ENCODE assay signal across 23 mouse cellular contexts in genomic region chr1:59228552-59228951, GRCm38 (mm10). TPM values are rescaled to one million over a fixed set of nuclear protein-coding genes. Genes with fewer than 3 reads are reported as not detected.
"Had no signal": no experiment of that assay in that cellular context is flagged by ENCODE, and none has a peak within 500 bp of the region (broad histone marks: within the 10 kb centered on the region; RNA-seq: fewer than 3 reads in every experiment).

No protein-coding gene starts in this region.

- H3K9ac ChIP-seq: lung, embryonic 14.5 days; midbrain, embryonic 12.5 days; neural tube, embryonic 13.5 days; neural tube, embryonic 15.5 days had no signal

- H3K9me3 ChIP-seq: midbrain, embryonic 10.5 days; midbrain, embryonic 12.5 days; neural tube, embryonic 13.5 days; neural tube, embryonic 15.5 days had no signal

- DNase-seq: lung, adult 18-20 months; lung, embryonic 14.5 days; lung, postnatal 10 days; lung, postnatal 4 days; midbrain, embryonic 14.5 days; retina, postnatal 1 day; right cerebral cortex, adult 18-20 months; right cerebral cortex, postnatal 25 days; right cerebral cortex, postnatal 4 days; spleen, adult 18-20 months; thymus, adult 2 months; thymus, postnatal 25 days; thymus, postnatal 4 days had no signal

- H3K27me3 ChIP-seq: midbrain, embryonic 12.5 days; neural tube, embryonic 13.5 days; neural tube, embryonic 15.5 days had no signal

- H3K36me3 ChIP-seq: neural tube, embryonic 13.5 days; neural tube, embryonic 15.5 days had no signal

- H3K4me1 ChIP-seq: midbrain, embryonic 10.5 days; midbrain, embryonic 12.5 days; neural tube, embryonic 13.5 days had no signal

- H3K4me3 ChIP-seq: midbrain, embryonic 10.5 days; midbrain, embryonic 12.5 days; myocyte; neural tube, embryonic 13.5 days; neural tube, embryonic 15.5 days had no signal

- ATAC-seq: midbrain, embryonic 16.5 days had no signal

- H3K4me2 ChIP-seq: lung, embryonic 14.5 days; midbrain, embryonic 12.5 days; neural tube, embryonic 13.5 days; neural tube, embryonic 15.5 days had no signal

- H3K27ac ChIP-seq: midbrain, embryonic 10.5 days; midbrain, embryonic 12.5 days; neural tube, embryonic 13.5 days; neural tube, embryonic 15.5 days had no signal

RNA-seq across cellular contexts. Expression of gene Cdk15, which starts 28.2 kb away (rescaled TPM):
- total RNA-seq: megakaryocyte-erythroid progenitor cell, adult 5-6 weeks had no signal
- polyA plus RNA-seq: lung, embryonic 14.5 days; lung, embryonic 16.5 days; small intestine, adult 2 months; stomach, embryonic 14.5 days had no signal
